Mouse (Mus musculus): ENCODE data around the gene Rere. TPM values are rescaled to one million over a fixed set of nuclear protein-coding genes. Genes with fewer than 3 reads are reported as not detected.

The Rere gene
- polyA plus RNA-seq, 1 experiment from 2014 or later, result 28.4 TPM

- WGBS, result under 1% methylated on average over 57 of the region's 73 CpGs
- H3K36me3 ChIP-seq, result no peaks in the 10 kb centered on the region
- peak; percentile 81 for ATAC-seq
- H3K4me1 ChIP-seq (replicated peaks), result peaks cover 27% of the 10 kb centered on the region
- H3K27me3 ChIP-seq (replicated peaks), result no peaks in the 10 kb centered on the region
- peak overlapping the region; percentile 98 for H3K27ac ChIP-seq
- peak overlapping the region; percentile 79 for H3K4me3 ChIP-seq (replicated peaks)
- H3K9ac ChIP-seq, result peak overlapping the region; percentile 80
- H3K4me2 ChIP-seq (replicated peaks), result peak overlapping the region; percentile 79
- no peaks in the 10 kb centered on the region for H3K9me3 ChIP-seq
Observed at GRCm38 (mm10) chr4:150569135-150569833, 287.8 kb downstream of the Rere start.

- H3K4me2 ChIP-seq (replicated peaks), result peak overlapping the region; percentile 79
Observed at GRCm38 (mm10) chr4:150569834-150570571, 288.6 kb downstream of the Rere start.

DNA sequence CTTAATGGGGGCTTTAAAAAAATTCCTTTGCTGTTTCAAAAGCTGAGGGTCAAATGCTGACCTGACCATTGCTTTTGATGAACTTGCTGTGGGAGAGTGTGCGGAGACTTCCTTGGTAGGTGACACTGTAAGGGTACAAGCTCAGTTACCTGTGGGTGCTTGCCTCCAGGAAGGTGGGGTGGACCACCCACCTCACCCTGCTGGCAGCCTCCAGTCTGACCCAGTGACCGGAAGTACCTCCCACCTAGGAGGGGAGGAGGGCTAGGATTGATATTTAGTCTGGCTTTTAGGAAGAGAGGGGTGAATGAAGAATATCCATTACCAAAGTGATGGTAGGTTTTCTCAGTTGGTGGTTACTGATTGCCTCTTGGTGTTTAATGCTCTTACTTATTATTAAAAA, 289.3 kb downstream of the Rere start:
- H3K4me1 ChIP-seq (replicated peaks), result peaks cover 39% of the 10 kb centered on the region

More at GRCm38 (mm10) chr4:150569834-150570571, 288.6 kb downstream of the Rere start:
- Histone ChIP-seq H3K36me3 (no peaks in the 10 kb centered on the region), H3K4me3 (replicated peaks) (peak overlapping the region; percentile 79), H3K9ac (peak overlapping the region; percentile 80), H3K27me3 (replicated peaks) (no peaks in the 10 kb centered on the region), H3K9me3 (no peaks in the 10 kb centered on the region), H3K27ac (peak overlapping the region; percentile 98), H3K4me1 (replicated peaks) (peaks cover 32% of the 10 kb centered on the region)
- under 1% methylated on average over 27 of the region's 27 CpGs for WGBS
- 0 out of 2 replicates have a peak, but pooled peaks have one; percentile 16 for ATAC-seq

GRCm38 (mm10) chr4:150572104-150572691, 290.8 kb downstream of the Rere start:
- Histone ChIP-seq H3K9ac (peak overlapping the region; percentile 6; the same call in 1 of the 2 replicates), H3K9me3 (no peaks in the 10 kb centered on the region), H3K4me2 (replicated peaks) (peak overlapping the region; percentile 36), H3K4me1 (replicated peaks) (peaks cover 47% of the 10 kb centered on the region), H3K36me3 (no peaks in the 10 kb centered on the region), H3K4me3 (replicated peaks) (0 out of 2 replicates have a peak overlapping the region, but pooled peaks have one; percentile 1), H3K27me3 (replicated peaks) (no peaks in the 10 kb centered on the region), H3K27ac (peak overlapping the region; percentile 81)
- ATAC-seq, result peak; percentile 66
- 36% methylated on average over 7 of the region's 7 CpGs for WGBS

More for the DNA sequence above, 289.3 kb downstream of the Rere start:
- peak overlapping the region; percentile 80 for H3K9ac ChIP-seq
- 0 out of 2 replicates have a peak overlapping the region, but pooled peaks have one; percentile 36 for H3K27ac ChIP-seq
- no peak for ATAC-seq
- no peaks in the 10 kb centered on the region for H3K27me3 ChIP-seq (replicated peaks)
- H3K9me3 ChIP-seq, result no peaks in the 10 kb centered on the region
- 18% methylated on average over 2 of the region's 2 CpGs for WGBS
- H3K4me3 ChIP-seq (replicated peaks), result peak overlapping the region; percentile 79
- H3K36me3 ChIP-seq, result no peaks in the 10 kb centered on the region
- peak overlapping the region; percentile 79 for H3K4me2 ChIP-seq (replicated peaks)

DNA sequence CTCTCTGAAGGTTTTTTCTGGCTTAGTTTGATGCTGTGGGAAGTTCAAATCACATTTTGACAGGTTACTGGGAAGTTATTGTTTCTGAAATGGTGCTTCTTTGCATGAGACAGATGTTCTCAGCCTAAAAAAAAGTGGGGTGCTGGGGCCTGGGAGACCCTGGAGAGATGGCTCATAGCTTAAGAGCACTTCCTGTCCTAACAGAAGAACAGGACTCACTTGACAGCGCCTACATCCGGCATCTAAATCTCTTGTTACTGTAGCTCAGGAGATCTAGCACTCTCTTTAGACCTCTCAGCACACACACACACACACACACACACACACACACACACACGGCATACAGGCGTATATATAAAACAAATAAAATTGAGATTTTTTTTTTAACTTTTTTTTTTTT, 291.5 kb downstream of the Rere start:
- no peak for ATAC-seq
- Histone ChIP-seq H3K36me3 (no peaks in the 10 kb centered on the region), H3K9me3 (no peaks in the 10 kb centered on the region), H3K27me3 (replicated peaks) (no peaks in the 10 kb centered on the region), H3K27ac (peak overlapping the region; percentile 58; the same call in 1 of the 2 replicates), H3K4me3 (replicated peaks) (no peak overlapping the region), H3K4me2 (replicated peaks) (peak overlapping the region; percentile 36), H3K9ac (no peak overlapping the region), H3K4me1 (replicated peaks) (peaks cover 48% of the 10 kb centered on the region)
- WGBS, result 69% methylated on average over 4 of the region's 4 CpGs

DNA sequence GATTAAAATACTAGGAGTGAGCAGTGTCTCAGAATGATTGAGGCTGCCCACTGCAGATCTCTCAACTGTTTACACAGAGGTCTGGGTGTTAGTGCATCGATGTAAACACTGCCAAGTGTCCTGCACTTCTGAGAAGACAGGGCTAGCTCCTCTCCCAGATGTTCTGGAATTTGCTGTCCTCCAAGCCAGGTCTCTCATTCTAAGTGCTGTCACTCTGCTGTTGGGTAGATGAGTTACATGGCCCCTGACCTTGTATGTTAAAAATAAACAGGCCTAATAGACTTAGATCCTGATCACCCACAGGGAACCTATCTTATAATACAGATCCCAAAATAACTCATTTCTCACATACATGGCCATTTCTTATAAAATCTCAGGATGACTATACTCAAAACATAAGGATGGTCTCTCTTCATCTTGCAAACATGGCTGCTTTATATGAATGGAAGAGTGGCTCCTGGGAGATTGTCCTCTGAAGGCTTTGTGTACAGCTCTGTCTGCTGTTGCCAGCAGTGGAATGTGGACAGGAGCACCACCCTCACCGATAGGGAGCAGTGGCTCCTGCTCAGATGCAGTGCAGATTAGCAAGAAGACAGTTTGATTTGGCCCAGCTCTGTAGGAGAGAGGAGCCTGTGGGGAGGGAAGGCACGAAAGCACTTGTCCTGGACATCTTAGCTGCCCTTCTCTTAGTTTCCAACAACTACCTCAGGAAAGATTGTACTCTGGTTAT, 294.1 kb downstream of the Rere start:
- H3K9ac ChIP-seq, result no peak overlapping the region
- ATAC-seq, result no peak
- peaks cover 43% of the 10 kb centered on the region for H3K4me1 ChIP-seq (replicated peaks)
- no peaks in the 10 kb centered on the region for H3K27me3 ChIP-seq (replicated peaks)
- no peaks in the 10 kb centered on the region for H3K36me3 ChIP-seq
- no peak overlapping the region for H3K4me3 ChIP-seq (replicated peaks)
- peak overlapping the region; percentile 1; the same call in 1 of the 2 replicates for H3K27ac ChIP-seq
- WGBS, result 17% methylated on average over 3 of the region's 3 CpGs
- no peaks in the 10 kb centered on the region for H3K9me3 ChIP-seq
- H3K4me2 ChIP-seq (replicated peaks), result no peak overlapping the region; the same call in 1 of the 2 replicates

- Histone ChIP-seq H3K36me3 (no peaks in the 10 kb centered on the region), H3K4me2 (replicated peaks) (no peak overlapping the region)
- ATAC-seq, result no peak
Observed at GRCm38 (mm10) chr4:150576339-150576738, 294.9 kb downstream of the Rere start.

DNA sequence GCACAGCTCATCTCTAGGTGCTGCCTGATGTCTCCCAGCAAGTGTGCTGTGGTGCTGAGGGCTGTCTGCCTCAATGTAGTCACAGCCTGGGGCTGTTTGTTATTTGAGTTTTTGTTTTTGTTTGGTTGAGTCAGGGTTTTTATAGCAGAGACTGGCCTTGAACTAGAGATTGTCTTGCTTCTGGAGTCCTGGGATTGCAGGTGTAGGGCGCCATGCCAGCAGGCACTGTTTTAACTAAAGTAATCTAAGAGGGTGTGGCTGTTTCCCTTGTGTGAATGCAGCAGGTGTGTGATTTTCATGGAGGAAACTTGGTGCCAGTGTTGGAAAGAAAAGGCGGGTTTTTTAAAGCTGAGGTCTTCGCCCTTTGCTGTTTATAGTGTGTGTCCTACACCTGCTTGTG, 296.6 kb downstream of the Rere start:
- Histone ChIP-seq H3K4me3 (replicated peaks) (no peak overlapping the region), H3K27me3 (replicated peaks) (no peaks in the 10 kb centered on the region), H3K9ac (no peak overlapping the region), H3K9me3 (no peaks in the 10 kb centered on the region), H3K4me1 (replicated peaks) (peaks cover 49% of the 10 kb centered on the region), H3K4me2 (replicated peaks) (no peak overlapping the region), H3K27ac (no peak overlapping the region), H3K36me3 (no peaks in the 10 kb centered on the region)
- 68% methylated on average over 3 of the region's 3 CpGs for WGBS
- ATAC-seq, result no peak

More at GRCm38 (mm10) chr4:150576339-150576738, 294.9 kb downstream of the Rere start:
- WGBS, result 20% methylated on average over 3 of the region's 3 CpGs
- Histone ChIP-seq H3K4me3 (replicated peaks) (no peak overlapping the region), H3K27me3 (replicated peaks) (no peaks in the 10 kb centered on the region), H3K9ac (no peak overlapping the region), H3K9me3 (no peaks in the 10 kb centered on the region), H3K4me1 (replicated peaks) (peaks cover 43% of the 10 kb centered on the region), H3K27ac (no peak overlapping the region)

DNA sequence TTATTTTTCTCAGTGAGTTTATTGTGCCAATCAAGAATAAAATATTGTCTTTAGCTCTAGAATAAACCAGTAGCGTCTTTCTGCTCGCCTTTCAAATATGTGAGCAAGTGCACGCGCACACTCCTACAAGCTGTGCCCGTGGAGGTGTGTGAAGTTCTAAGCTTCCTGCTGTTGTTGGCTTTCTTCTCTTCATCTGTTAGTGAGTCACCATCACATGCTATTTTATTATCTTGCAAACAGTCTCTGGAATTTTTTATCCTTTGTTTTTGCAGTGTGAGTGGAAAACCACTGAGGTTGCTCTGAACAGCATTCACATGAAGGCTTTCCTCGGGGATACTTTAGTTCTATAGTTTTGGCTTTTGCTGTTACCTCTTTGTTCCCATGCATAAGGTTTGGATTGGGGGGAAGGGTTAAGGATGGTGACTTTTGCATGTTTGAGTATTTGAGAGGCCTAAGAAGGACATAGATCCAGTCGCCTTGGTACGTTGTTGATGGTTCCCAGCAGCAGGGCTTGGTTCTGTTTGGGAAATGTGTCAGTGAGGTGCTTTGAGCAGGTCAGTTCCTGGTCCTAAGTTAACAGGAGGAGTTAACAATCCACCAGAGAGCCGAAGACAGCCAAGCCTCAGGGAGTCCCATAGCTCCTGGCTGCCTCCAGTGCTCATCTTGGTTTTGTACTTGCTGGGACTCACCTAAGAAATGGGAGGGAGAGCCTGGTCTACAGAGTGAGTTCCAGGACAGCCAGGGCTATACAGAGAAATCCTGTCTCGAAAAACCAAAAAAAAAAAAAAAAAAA, 300.7 kb downstream of the Rere start:
- H3K27ac ChIP-seq, result peak overlapping the region; percentile 81
- no peaks in the 10 kb centered on the region for H3K27me3 ChIP-seq (replicated peaks)
- no peak overlapping the region for H3K4me3 ChIP-seq (replicated peaks)
- ATAC-seq, result peak; percentile 32; the same call in 1 of the 2 replicates
- 45% methylated on average over 10 of the region's 10 CpGs for WGBS
- no peaks in the 10 kb centered on the region for H3K9me3 ChIP-seq
- peaks cover 57% of the 10 kb centered on the region for H3K4me1 ChIP-seq (replicated peaks)
- no peaks in the 10 kb centered on the region for H3K36me3 ChIP-seq
- H3K9ac ChIP-seq, result 0 out of 2 replicates have a peak overlapping the region, but pooled peaks have one; percentile 11
- no peak overlapping the region for H3K4me2 ChIP-seq (replicated peaks)

GRCm38 (mm10) chr4:150582966-150583776, 301.7 kb downstream of the Rere start:
- ATAC-seq, result peak; percentile 90
- H3K9me3 ChIP-seq, result no peaks in the 10 kb centered on the region

More at GRCm38 (mm10) chr4:150582966-150583776, 301.7 kb downstream of the Rere start:
- H3K4me1 ChIP-seq (replicated peaks), result peaks cover 62% of the 10 kb centered on the region
- 8% methylated on average over 13 of the region's 13 CpGs for WGBS
- peak overlapping the region; percentile 81 for H3K27ac ChIP-seq
- peak overlapping the region; percentile 43 for H3K4me2 ChIP-seq (replicated peaks)
- H3K27me3 ChIP-seq (replicated peaks), result no peaks in the 10 kb centered on the region
- H3K36me3 ChIP-seq, result no peaks in the 10 kb centered on the region
- H3K4me3 ChIP-seq (replicated peaks), result no peak overlapping the region
- no peak overlapping the region for H3K9ac ChIP-seq

Measured in intestine, embryonic 15.5 days (tissue).